Mouse (Mus musculus) left cerebral cortex, adult 2 months (tissue): ENCODE measurements around the gene Gm11032. TPM values are rescaled to one million over a fixed set of nuclear protein-coding genes. Genes with fewer than 3 reads are reported as not detected.
"Not testable (repeated sequence)": the region's sequence is repeated elsewhere in the genome, so short reads cannot be mapped to it uniquely, and the experiment has no call there.

Source experiments
- DNase-seq, 2 experiments: peaks; one replicate each; pipeline ENCODE4 v3.0.0; 2021 to 2022; ENCODE audit warnings: low spot score in 2 of 2, mixed read lengths in 1 of 2; ENCODE audit errors: extremely low spot score in 1 of 2
- H3K27ac ChIP-seq: fragments of 200-600 bp; 2 replicates; pipeline ENCODE4 v1.8.1; 2022
- H3K4me3 ChIP-seq: fragments of 200-600 bp; 2 replicates; pipeline ENCODE4 v1.8.1; 2022
- CTCF ChIP-seq: fragments of 200-600 bp; IDR thresholded peaks from 2 replicates; pipeline ENCODE4 v1.8.1; 2022; ENCODE audit warnings: antibody characterized with exemption, mild to moderate bottlenecking, moderate library complexity
- intact Hi-C: fragments of 180-260 bp; cut with DNase I; formaldehyde crosslinking; loops from one replicate; pipeline ENCODE4 v1.15.1; 2025
- long read RNA-seq, 2 experiments: library from polyadenylated mRNA; stranded (forward); transcript quantifications; one replicate each; pipeline ENCODE4 v2.0.0; 2021; ENCODE audit warnings: borderline mapping rate in 2 of 2
- total RNA-seq, 2 experiments: library from RNA; stranded (reverse); gene quantifications; 2 replicates each; pipeline ENCODE4 v1.2.3; 2021

The Gm11032 gene
- not detected for total RNA-seq
- long read RNA-seq, experiment 1 = 0 reads
- long read RNA-seq, experiment 2 = 0 reads

DNA sequence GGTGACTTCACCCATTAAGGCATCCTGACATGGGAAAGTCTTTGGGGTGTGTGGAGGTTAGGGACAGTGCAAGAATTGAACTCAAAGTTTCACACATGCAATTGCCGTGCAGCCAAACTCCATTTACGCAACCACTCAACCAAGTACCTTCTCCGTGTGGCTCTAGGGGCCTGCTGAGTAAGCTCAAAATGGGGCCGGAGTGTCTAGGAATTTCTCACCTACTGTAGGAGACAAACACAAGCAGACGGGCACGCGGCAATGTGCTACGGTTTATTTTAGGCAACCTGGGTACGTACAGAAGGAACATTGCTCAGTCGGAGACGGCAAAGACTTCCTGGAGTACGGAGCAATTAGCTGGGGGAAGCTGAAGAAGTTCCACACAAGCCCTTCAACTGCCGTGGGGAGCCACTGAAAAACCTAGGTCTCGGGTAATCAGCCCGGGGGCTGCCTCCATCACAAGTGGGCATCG lies at the start of gene Gm11032:
Gene Gm11032, plus strand, starts transcription at position 51 of the 469 bp plus-strand sequence.
- Histone ChIP-seq H3K27ac (no peak within 1 kb of the TSS), H3K4me3 (peak within 1 kb of the TSS; percentile 14; the same call in 1 of the 2 replicates)
- DNase-seq = peak in 1 of 2 experiments; percentile 28
- TF ChIP-seq CTCF = no peak
- intact Hi-C loops = no loop called here

DNA sequence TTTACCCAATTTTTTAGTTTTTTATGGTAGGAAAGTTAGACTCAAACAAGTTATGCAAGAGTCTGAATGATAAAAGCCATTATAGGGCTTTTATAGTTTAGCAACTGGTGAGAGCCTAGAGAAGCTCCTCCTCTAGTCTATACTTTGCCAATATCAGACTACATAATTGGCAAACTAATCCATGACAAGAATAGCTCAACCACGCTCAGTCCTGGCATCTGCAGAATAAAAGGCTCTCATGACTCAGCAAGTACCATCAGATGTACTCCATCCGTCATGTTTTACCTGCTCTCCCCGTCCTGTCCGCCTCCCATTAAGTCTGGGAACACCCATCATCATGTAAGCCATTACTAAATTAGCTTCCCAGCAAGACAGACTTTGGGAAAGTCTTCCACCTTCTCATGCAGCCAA lies 48.4 kb upstream of the Gm11032 start:
- Histone ChIP-seq H3K4me3 (no peak overlapping the region), H3K27ac (no peak overlapping the region)
- peak in 1 of 2 experiments; percentile 14 for DNase-seq
- TF ChIP-seq CTCF = no peak
- intact Hi-C loops = no loop called here

DNA sequence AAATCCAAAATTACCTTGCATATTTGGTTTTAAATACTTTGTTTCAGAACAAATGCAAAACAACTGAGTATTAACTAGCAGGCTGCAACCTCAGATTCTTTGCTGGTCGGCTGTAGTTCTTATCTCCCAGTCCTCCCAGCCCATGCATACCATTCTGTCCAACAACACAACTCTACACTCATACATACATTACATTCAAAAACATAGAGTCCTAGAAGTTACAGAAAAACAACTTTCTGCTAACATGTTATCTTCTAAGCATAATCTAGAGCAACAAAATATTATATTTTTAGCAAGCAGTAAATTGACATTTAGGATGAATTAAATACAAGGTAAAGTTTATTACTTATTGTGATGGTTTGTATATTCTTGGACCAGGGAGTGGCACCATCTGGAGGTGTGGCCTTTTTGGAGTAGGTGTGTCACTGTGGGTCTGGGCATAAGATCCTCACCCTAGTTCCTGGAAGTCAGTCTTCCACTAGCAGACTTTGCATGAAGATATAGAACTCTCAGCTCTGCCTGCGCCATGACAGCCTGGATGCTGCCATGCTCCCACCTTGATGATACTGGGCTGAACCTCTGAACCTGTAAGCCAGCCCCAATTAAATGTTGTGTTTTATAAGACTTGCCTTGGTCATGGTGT lies 43.7 kb upstream of the Gm11032 start:
- H3K4me3 ChIP-seq, H3K27ac ChIP-seq, intact Hi-C loops, DNase-seq: not testable (repeated sequence)

DNA sequence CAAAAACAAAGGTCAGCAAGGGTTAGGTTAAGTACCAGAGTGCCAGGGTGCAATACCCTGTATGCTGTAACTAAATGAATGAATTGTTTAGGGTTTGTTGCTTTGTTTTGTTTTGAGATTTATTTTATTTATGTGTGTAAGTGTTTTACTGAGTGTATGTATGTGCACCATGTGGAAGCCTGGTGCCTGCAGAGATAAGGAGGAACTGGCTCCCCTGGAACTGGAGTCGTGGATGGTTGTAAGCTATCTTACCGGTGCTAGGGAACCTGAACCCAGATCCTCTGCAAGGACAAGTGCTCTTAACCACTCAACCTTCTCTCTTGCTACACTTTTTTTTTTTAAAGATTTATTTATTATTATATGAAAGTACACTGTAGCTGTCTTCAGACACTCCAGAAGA lies 42.8 kb upstream of the Gm11032 start:
- no peak overlapping the region for H3K4me3 ChIP-seq
- TF ChIP-seq CTCF = no peak
- no peak overlapping the region for H3K27ac ChIP-seq
- intact Hi-C loops = no loop called here
- DNase-seq = no peak

DNA sequence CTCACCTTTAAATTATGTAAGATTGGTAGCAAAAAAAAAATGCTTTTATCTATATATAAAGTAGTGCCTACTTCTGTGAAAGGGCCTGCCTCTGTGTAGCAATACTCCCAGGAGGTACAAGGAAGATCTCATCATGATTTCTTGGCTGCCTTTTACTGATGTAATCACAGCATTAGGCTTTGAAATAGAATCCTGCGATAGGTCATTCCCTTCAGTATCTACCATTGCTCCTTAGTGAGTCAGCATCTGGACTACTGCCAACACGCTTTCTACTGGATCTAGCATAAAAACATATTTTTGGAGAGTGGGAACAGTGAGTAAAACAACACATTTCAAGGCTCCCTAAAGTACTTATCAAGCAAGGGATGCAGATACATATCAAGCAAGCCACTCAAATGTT lies 41.2 kb upstream of the Gm11032 start:
- H3K4me3 ChIP-seq = no peak overlapping the region
- intact Hi-C loops = no loop called here
- peak; percentile 38 to 46 for DNase-seq
- TF ChIP-seq CTCF = no peak
- peak overlapping the region; percentile 54 for H3K27ac ChIP-seq

DNA sequence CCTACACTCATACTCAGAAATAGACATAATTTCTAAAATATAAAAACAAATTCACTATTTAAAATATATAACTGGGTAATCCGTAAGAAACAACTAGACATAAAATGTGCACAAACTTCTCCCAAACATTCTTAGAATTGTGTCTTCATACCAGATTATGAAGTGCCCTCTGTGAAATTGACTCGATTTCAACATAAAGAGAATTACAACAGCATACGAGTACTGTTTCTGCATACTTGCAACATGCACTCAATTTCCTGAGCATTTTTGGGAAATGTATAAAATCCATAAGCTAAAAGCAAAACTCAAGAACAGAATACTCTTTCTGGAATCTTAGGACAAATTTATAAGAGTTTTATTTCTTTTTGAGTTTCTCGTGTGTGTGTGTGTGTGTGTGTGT lies 28.1 kb upstream of the Gm11032 start:
- no peak for TF ChIP-seq CTCF
- DNase-seq = no peak
- intact Hi-C loops = loop anchor here (5.0 kb wide), 2 partner anchors 110 to 255 kb away; partner anchors contain the start of genes Nf2, Uqcr10 and Zmat5
- Histone ChIP-seq H3K4me3 (no peak overlapping the region), H3K27ac (no peak overlapping the region)

DNA sequence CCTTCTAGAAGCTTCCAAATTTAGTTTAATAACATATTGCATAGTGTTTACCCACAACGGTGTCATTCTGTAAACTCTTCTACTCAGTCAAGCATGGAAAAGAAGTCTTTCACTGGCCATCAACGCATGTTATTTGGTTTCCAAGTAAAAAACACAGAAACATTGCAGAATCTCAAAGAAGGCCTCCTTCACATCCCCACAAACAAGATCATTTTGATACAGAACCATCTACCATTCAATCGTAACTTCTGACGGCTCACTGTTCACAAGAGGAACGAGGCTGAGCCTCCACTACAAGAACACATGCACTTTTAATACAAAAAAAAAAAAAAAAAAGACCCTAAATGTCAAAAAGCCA lies 26.4 kb upstream of the Gm11032 start:
- Histone ChIP-seq H3K27ac (no peak overlapping the region), H3K4me3 (peak overlapping the region; percentile 84)
- no peak for DNase-seq
- intact Hi-C loops = loop anchor here (5.0 kb wide), 2 partner anchors 109 to 254 kb away; partner anchors contain the start of genes Nf2, Uqcr10 and Zmat5
- no peak for TF ChIP-seq CTCF

DNA sequence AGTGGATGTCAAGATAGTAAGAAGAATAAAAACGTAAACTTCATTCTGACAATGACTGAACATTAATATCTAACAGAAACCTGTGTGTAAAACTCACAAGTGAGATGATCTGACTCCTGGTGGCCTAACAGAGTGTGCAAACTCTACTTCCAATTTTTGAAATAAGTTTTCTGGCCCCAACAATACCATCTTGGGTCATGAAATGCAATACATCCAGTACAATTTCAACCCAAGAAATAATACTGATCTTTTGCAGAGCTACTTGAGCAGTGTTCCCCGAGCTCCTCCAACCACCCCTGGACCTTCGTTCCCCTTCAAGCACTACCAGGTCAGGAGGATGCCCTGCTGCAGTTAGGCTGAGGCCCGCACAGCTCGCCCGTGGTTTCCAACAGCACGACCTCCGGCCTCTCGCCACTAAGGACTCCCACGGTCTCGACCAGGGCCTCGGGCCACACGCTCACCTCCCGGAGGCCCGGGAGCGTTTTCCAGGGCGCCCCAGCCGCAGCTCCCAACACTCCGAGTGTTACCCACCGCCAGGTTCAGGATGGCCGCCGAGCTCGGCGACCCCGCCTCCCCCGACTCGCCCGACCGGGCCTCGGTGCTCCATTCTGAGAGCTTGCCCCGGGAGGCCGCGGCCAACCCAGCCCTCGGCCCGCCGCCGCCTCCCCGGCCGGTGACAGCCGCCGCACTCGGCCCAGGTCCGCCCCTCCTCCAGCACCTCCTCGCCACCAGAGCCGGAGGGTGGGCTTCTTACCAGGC lies 25.8 kb upstream of the Gm11032 start:
- DNase-seq = no peak
- H3K27ac ChIP-seq = peak overlapping the region; percentile 95
- intact Hi-C loops = loop anchor here (2.0 to 5.0 kb wide), 3 partner anchors 43 to 253 kb away; partner anchors contain the start of genes Ascc2, Nf2, Uqcr10 and Zmat5
- no peak; the same call in 1 of the 2 replicates for TF ChIP-seq CTCF
- H3K4me3 ChIP-seq = peak overlapping the region; percentile 84

DNA sequence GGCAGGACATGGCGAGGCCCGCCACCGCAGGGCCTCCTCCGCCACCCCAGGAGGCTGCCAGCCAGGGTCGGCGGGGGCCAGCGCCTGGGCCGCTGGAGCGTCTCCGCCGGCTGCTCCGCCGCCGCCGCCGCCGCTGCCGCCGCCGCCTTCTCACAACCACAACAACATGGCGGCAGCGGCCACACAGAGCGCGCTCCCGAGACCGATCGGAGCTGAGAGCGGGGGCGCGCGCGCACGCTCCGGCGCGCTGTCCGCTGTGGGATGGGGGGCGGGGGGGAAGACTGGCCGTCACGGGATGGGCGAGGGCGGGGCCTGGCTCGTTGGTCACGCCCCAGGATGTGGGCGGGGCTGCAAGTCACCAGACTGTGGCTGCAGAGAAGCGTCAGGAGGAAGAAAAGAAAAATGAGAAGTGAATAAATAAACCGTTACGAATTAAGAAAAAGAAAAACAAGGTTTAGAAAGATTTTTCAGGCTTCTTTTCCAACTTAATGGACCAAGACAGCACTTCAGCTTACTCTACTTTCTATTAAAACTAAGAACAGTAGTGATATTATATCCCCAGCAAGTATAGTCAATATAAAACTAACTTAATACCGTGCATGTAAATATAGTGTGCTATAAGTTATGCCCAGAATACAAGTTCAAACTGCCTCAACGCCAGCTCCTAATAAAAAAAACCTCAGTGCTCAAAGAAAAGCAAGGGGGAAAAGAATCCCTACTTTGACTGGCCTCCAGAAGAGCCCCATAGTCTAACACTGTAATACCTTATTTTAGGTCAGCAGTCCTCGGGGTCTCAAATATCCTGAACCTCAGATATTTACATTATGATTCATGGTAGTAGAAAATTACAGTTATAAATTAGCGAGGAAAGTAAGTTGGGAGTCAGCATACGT lies 25.0 kb upstream of the Gm11032 start, which contains the start of gene Mtmr3:
Gene Mtmr3, minus strand, starts transcription at position 256 of the 893 bp plus-strand sequence.
- intact Hi-C loops = loop anchor here (2.0 to 5.0 kb wide), 3 partner anchors 42 to 252 kb away; partner anchors contain the start of genes Ascc2, Nf2, Uqcr10 and Zmat5
- no peak for TF ChIP-seq CTCF

DNA sequence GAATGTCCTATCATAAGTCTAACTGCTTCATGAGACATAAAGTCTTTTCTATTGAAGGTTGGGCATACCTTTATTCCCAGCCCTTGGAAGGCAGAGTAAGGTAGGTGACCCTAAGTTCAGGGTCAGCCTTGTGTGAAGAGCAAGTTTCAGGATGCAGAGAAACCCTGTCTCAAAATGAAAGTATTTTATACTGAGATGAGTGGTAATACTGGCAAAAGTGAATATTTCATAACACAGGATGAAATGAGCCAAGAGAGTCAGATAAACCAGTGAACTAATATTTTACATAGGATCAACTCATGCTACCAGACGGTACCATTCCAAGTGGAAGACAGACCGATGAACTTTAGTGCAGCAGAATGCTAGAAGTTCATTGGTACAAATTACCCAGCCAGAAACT lies 21.5 kb upstream of the Gm11032 start:
- Histone ChIP-seq H3K27ac (no peak overlapping the region), H3K4me3 (no peak overlapping the region)
- TF ChIP-seq CTCF = no peak
- intact Hi-C loops = no loop called here
- no peak for DNase-seq

More for the DNA sequence above, 25.0 kb upstream of the Gm11032 start, which contains the start of gene Mtmr3:
- Histone ChIP-seq H3K4me3 (peak within 1 kb of the TSS; percentile 84), H3K27ac (peak within 1 kb of the TSS; percentile 95)
- DNase-seq = peak; percentile 92 to 93

DNA sequence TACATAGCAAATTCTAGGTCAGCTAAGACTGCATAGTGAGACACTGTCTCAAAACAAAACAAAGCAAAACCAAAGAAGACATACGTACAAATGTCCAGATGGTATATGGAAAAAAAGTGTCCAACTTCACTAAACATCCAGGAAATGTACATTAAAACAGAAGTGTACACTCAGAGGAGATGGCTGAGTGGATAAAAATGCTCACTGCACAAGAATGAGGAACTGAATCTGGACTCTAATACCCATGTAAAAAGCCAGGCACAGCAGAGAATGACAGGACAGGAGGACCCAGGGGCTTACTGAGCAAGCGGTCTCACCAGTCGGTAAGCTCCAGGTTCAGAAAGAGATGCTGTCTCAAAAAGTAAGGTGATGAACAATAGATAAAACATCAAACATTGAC lies 20.0 kb upstream of the Gm11032 start:
- TF ChIP-seq CTCF = no peak
- H3K27ac ChIP-seq = no peak overlapping the region
- no peak overlapping the region for H3K4me3 ChIP-seq
- intact Hi-C loops = no loop called here
- DNase-seq = no peak
